Mouse (Mus musculus): ENCODE measurements around the gene Sco1. TPM values are rescaled to one million over a fixed set of nuclear protein-coding genes. Genes with fewer than 3 reads are reported as not detected.

The Sco1 gene
- polyA plus RNA-seq, 1 experiment from 2014 or later, result 12.7 TPM

GRCm38 (mm10) chr11:67104714-67105113, 52.2 kb downstream of the Sco1 start:
- H3K27ac ChIP-seq (ENCODE audit: low read length), result no peak overlapping the region
- H3K4me1 ChIP-seq (replicated peaks; ENCODE audit: control insufficient read depth, insufficient read depth, low read length), result no peaks in the 10 kb centered on the region
- 61% methylated on average over 11 of the region's 11 CpGs for WGBS
- no peaks in the 10 kb centered on the region for H3K9me3 ChIP-seq (ENCODE audit: control insufficient read depth, low read length)
- ATAC-seq, result no peak
- no peak overlapping the region for H3K4me3 ChIP-seq (replicated peaks; ENCODE audit: low read length)
- H3K27me3 ChIP-seq (replicated peaks; ENCODE audit: control insufficient read depth, insufficient read depth, low read length), result no peaks in the 10 kb centered on the region
- H3K9ac ChIP-seq (replicated peaks; ENCODE audit: low read depth, low read length), result no peak overlapping the region
- no peak overlapping the region for H3K4me2 ChIP-seq (ENCODE audit: low read length)
- H3K36me3 ChIP-seq (ENCODE audit: control insufficient read depth, insufficient read depth), result no peaks in the 10 kb centered on the region

DNA sequence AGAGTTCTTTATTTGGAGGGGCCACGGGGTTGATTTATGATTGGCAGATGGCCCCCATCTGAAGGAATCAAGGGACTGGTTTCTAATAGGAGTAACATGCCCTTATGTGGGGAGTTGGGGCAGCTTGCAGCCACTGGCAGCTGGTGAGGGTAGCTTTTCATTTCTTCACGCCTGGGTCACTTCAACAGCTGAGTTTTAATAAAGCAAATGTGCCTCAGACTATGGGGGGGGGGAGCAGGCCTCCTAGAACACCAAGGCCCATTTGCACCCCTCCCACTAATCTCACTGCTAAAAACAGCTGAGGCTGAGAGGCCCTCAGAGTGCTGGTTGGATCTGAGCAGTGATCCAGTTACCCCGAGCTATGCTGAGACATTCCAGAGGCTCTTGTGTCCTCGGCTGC, 53.2 kb downstream of the Sco1 start:
- Histone ChIP-seq H3K27me3 (replicated peaks; ENCODE audit: control insufficient read depth, insufficient read depth, low read length) (no peaks in the 10 kb centered on the region), H3K9ac (replicated peaks; ENCODE audit: low read depth, low read length) (no peak overlapping the region), H3K9me3 (ENCODE audit: control insufficient read depth, low read length) (no peaks in the 10 kb centered on the region), H3K4me1 (replicated peaks; ENCODE audit: control insufficient read depth, insufficient read depth, low read length) (no peaks in the 10 kb centered on the region), H3K4me2 (ENCODE audit: low read length) (no peak overlapping the region), H3K4me3 (replicated peaks; ENCODE audit: low read length) (no peak overlapping the region), H3K36me3 (ENCODE audit: control insufficient read depth, insufficient read depth) (no peaks in the 10 kb centered on the region), H3K27ac (ENCODE audit: low read length) (no peak overlapping the region)
- 58% methylated on average over 4 of the region's 4 CpGs for WGBS
- no peak for ATAC-seq

DNA sequence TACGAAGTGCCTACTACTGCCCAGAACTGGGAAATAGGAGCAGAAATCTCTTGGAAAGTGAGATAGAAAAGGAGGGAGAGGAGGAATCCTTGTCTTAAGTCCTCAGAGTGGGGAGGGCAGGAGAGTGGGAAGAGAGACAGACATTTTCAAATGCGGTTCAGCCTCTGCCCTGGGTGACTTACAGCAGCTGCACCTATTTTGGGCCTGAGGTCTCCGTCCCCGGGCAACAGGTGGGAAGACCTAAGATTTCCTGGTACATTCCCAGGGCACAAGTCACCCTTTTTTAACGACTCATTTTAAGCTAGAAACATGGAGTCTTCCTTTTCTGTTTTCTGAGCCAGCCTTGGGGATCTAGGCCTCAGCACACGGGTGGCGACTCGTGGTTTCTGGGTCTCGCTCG, 54.5 kb downstream of the Sco1 start:
- H3K4me2 ChIP-seq (ENCODE audit: low read length), result no peak overlapping the region
- no peak overlapping the region for H3K27ac ChIP-seq (ENCODE audit: low read length)
- ATAC-seq, result no peak
- H3K36me3 ChIP-seq (ENCODE audit: control insufficient read depth, insufficient read depth), result no peaks in the 10 kb centered on the region
- 75% methylated on average over 10 of the region's 10 CpGs for WGBS
- H3K4me3 ChIP-seq (replicated peaks; ENCODE audit: low read length), result no peak overlapping the region
- no peaks in the 10 kb centered on the region for H3K27me3 ChIP-seq (replicated peaks; ENCODE audit: control insufficient read depth, insufficient read depth, low read length)
- H3K9me3 ChIP-seq (ENCODE audit: control insufficient read depth, low read length), result no peaks in the 10 kb centered on the region
- H3K9ac ChIP-seq (replicated peaks; ENCODE audit: low read depth, low read length), result no peak overlapping the region
- no peaks in the 10 kb centered on the region for H3K4me1 ChIP-seq (replicated peaks; ENCODE audit: control insufficient read depth, insufficient read depth, low read length)

- no peaks in the 10 kb centered on the region for H3K4me1 ChIP-seq (replicated peaks; ENCODE audit: control insufficient read depth, insufficient read depth, low read length)
- 30% methylated on average over 5 of the region's 5 CpGs for WGBS
Measured at GRCm38 (mm10) chr11:67110168-67110948, 57.9 kb downstream of the Sco1 start.

DNA sequence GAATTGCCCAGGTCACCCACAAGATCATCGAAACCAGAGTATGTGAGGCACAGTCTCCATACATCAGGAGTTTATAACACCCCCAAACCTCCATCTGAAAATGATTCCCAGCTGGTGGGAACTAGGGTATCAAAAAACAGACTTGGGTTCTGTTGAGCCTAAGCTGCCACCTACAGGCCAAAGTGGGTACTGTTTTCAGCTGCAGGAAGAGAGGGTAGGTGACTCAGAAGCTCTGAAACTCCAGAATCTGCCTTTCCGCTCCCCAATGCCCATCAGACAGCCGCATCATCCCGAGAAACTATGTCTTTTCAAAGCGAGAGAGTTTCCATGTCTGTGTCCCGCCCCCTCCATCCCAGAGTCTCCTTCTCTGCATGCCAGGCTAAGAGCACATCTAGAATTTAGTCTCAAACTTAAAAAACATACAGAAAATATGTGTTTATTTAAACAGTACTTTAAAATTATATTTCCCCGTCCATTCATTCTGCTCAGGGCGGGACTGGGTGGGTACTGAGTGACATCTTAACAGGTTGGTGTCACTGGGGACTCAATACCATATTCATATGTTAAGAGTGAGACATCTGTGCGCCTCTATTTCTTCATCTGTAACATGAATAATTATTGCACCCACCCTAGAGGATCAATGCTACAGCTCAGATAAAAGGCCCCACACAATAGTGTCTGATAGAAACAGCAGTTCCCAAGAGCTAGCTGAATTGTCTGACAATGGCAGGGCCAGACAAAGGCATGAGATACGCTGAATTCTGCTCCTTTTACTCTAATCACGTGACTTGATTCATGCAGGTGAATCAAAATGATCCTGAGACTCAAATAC, 59.8 kb downstream of the Sco1 start:
- H3K4me1 ChIP-seq (replicated peaks; ENCODE audit: control insufficient read depth, insufficient read depth, low read length), result no peaks in the 10 kb centered on the region
- H3K4me2 ChIP-seq (ENCODE audit: low read length), result no peak overlapping the region
- no peak overlapping the region for H3K9ac ChIP-seq (replicated peaks; ENCODE audit: low read depth, low read length)
- peak; percentile 15 for ATAC-seq
- WGBS, result 32% methylated on average over 11 of the region's 11 CpGs
- H3K9me3 ChIP-seq (ENCODE audit: control insufficient read depth, low read length), result no peaks in the 10 kb centered on the region
- H3K27me3 ChIP-seq (replicated peaks; ENCODE audit: control insufficient read depth, insufficient read depth, low read length), result no peaks in the 10 kb centered on the region
- H3K36me3 ChIP-seq (ENCODE audit: control insufficient read depth, insufficient read depth), result no peaks in the 10 kb centered on the region
- H3K4me3 ChIP-seq (replicated peaks; ENCODE audit: low read length), result no peak overlapping the region
- H3K27ac ChIP-seq (ENCODE audit: low read length), result no peak overlapping the region

More at GRCm38 (mm10) chr11:67110168-67110948, 57.9 kb downstream of the Sco1 start:
- no peak overlapping the region for H3K4me3 ChIP-seq (replicated peaks; ENCODE audit: low read length)
- H3K36me3 ChIP-seq (ENCODE audit: control insufficient read depth, insufficient read depth), result no peaks in the 10 kb centered on the region
- H3K27ac ChIP-seq (ENCODE audit: low read length), result no peak overlapping the region
- no peaks in the 10 kb centered on the region for H3K9me3 ChIP-seq (ENCODE audit: control insufficient read depth, low read length)
- H3K27me3 ChIP-seq (replicated peaks; ENCODE audit: control insufficient read depth, insufficient read depth, low read length), result no peaks in the 10 kb centered on the region
- peak; percentile 72 for ATAC-seq
- H3K4me2 ChIP-seq (ENCODE audit: low read length), result no peak overlapping the region
- H3K9ac ChIP-seq (replicated peaks; ENCODE audit: low read depth, low read length), result no peak overlapping the region

DNA sequence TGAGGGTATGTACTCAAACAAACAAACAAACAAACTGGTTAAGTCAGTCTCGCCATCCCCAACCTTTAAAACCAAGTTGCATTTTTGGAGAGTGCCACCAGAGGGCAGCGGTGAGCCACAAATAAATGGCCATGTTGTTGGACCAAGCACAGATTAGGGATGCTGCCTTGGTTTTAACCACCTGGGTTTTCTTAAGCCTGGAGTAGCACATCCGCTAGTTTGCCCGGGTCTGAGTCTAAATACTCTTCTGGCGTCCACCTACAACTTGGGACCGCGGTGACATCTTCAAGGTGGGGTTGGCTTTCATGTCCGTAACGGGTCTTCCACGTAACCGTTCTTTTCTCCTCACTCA, 60.4 kb downstream of the Sco1 start:
- Histone ChIP-seq H3K4me2 (ENCODE audit: low read length) (no peak overlapping the region), H3K36me3 (ENCODE audit: control insufficient read depth, insufficient read depth) (no peaks in the 10 kb centered on the region), H3K9ac (replicated peaks; ENCODE audit: low read depth, low read length) (no peak overlapping the region), H3K27ac (ENCODE audit: low read length) (no peak overlapping the region), H3K4me1 (replicated peaks; ENCODE audit: control insufficient read depth, insufficient read depth, low read length) (no peaks in the 10 kb centered on the region), H3K4me3 (replicated peaks; ENCODE audit: low read length) (no peak overlapping the region), H3K27me3 (replicated peaks; ENCODE audit: control insufficient read depth, insufficient read depth, low read length) (no peaks in the 10 kb centered on the region), H3K9me3 (ENCODE audit: control insufficient read depth, low read length) (no peaks in the 10 kb centered on the region)
- ATAC-seq, result peak; percentile 49
- WGBS, result 42% methylated on average over 11 of the region's 11 CpGs

DNA sequence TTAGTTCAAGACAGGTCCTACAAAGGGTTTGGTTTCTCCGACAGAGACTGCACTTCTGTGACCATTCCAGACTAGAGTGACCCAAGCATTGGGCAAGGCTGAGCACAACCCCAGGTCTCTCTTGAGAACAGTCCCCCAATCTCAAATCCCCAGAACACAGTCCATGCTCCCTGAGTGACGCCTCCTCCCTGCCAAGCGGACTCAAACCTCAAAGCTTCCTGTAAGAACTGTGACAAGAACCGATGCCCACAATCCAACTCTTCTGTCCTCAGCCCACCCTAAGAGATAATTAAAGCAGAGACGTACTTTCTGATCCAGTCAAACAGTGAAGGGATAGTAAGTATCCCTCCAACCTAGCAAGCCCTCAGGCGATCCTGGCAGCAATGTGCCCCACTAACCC, 60.9 kb downstream of the Sco1 start:
- no peak for ATAC-seq
- Histone ChIP-seq H3K4me3 (replicated peaks; ENCODE audit: low read length) (no peak overlapping the region), H3K9ac (replicated peaks; ENCODE audit: low read depth, low read length) (no peak overlapping the region), H3K27me3 (replicated peaks; ENCODE audit: control insufficient read depth, insufficient read depth, low read length) (no peaks in the 10 kb centered on the region), H3K36me3 (ENCODE audit: control insufficient read depth, insufficient read depth) (no peaks in the 10 kb centered on the region), H3K9me3 (ENCODE audit: control insufficient read depth, low read length) (no peaks in the 10 kb centered on the region), H3K4me1 (replicated peaks; ENCODE audit: control insufficient read depth, insufficient read depth, low read length) (no peaks in the 10 kb centered on the region), H3K27ac (ENCODE audit: low read length) (no peak overlapping the region), H3K4me2 (ENCODE audit: low read length) (no peak overlapping the region)
- WGBS, result 87% methylated on average over 6 of the region's 6 CpGs

DNA sequence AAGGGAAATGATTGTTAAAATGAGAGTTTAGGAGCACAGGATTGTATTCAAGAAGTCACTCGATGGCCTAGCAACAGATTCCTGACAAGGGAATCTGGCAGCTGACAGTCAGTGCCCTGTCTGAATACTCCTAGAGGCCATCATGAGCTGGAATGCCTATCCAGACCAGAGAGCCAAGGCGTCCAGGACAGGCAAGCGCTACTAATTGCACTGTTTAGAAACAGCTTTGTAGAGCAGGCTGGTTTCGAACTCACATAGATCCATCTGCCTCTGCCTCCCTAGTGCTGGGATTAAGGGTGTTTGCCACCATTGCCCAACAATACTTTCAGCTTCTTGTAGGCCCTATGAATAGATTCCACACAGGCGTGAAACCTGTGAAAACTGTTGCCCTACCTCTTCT, 61.8 kb downstream of the Sco1 start:
- Histone ChIP-seq H3K36me3 (ENCODE audit: control insufficient read depth, insufficient read depth) (no peaks in the 10 kb centered on the region), H3K4me2 (ENCODE audit: low read length) (no peak overlapping the region), H3K9ac (replicated peaks; ENCODE audit: low read depth, low read length) (no peak overlapping the region), H3K4me1 (replicated peaks; ENCODE audit: control insufficient read depth, insufficient read depth, low read length) (no peaks in the 10 kb centered on the region), H3K4me3 (replicated peaks; ENCODE audit: low read length) (no peak overlapping the region), H3K27ac (ENCODE audit: low read length) (no peak overlapping the region), H3K27me3 (replicated peaks; ENCODE audit: control insufficient read depth, insufficient read depth, low read length) (no peaks in the 10 kb centered on the region), H3K9me3 (ENCODE audit: control insufficient read depth, low read length) (no peaks in the 10 kb centered on the region)
- no peak for ATAC-seq
- WGBS, result 93% methylated on average over 5 of the region's 5 CpGs

- Histone ChIP-seq H3K27me3 (replicated peaks; ENCODE audit: control insufficient read depth, insufficient read depth, low read length) (no peaks in the 10 kb centered on the region), H3K9ac (replicated peaks; ENCODE audit: low read depth, low read length) (no peak overlapping the region), H3K9me3 (ENCODE audit: control insufficient read depth, low read length) (no peaks in the 10 kb centered on the region), H3K36me3 (ENCODE audit: control insufficient read depth, insufficient read depth) (no peaks in the 10 kb centered on the region), H3K4me3 (replicated peaks; ENCODE audit: low read length) (no peak overlapping the region), H3K27ac (ENCODE audit: low read length) (no peak overlapping the region), H3K4me1 (replicated peaks; ENCODE audit: control insufficient read depth, insufficient read depth, low read length) (no peaks in the 10 kb centered on the region), H3K4me2 (ENCODE audit: low read length) (no peak overlapping the region)
- WGBS, result 88% methylated on average over 12 of the region's 12 CpGs
- no peak for ATAC-seq
Measured at GRCm38 (mm10) chr11:67114901-67115300, 62.4 kb downstream of the Sco1 start.

Measured in forebrain, embryonic 16.5 days (tissue).